Mouse (Mus musculus): ENCODE results near the gene Nr0b2.

DNA sequence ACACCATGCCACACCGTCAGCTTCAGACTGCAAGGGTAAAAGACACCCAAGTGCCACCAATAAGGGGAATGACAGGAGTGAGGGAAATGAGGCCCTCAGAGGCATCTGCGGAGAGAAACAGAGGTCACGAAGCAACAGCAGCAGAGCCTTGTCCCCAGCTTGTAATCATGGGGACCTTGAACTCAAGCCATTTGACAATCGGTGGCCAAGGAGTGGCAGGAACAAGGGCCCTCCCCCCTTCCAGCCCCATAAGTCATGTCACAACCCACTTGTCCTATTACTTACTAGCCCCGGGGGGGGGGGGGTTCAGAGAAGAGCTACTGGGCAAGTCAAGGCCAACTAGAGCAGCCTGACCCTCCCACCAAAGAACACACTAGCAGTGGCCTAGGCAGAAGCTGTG, 16.5 kb upstream of the Nr0b2 start:
- no peak for TF ChIP-seq CTCF (IDR thresholded peaks at IDR 0.05; ENCODE audit: low read depth, low read length)
- TF ChIP-seq POLR2A (IDR thresholded peaks at IDR 0.05; ENCODE audit: borderline replicate concordance, low read depth, low read length): no peak
